Comparison of ENCODE assay signal across 12 mouse cellular contexts in the genomic region with DNA sequence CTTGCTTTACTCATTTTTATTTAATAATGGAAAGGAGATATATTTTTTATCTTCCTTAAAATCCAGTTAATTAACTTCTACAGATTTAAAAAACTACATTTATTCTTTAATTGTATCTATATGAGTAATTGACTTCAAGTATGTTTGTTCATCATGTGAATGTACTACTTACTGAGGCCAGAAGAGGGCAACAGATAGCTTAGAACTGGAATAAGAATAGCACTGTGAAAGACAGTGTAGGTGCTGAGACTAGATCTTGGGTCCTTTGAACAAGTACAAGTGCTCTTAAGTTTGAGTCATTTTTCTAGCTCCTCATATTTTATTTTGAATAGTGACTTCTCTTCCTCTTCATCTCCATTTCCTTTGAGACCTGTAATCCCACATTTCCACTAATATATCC.
"Had no signal": no experiment of that assay in that cellular context is flagged by ENCODE, and none has a peak within 500 bp of the region (broad histone marks: within the 10 kb centered on the region; RNA-seq: fewer than 3 reads in every experiment).

No protein-coding gene starts in this region.

- H3K9me3 ChIP-seq: limb, embryonic 10.5 days; liver, embryonic 12.5 days; midbrain, embryonic 15.5 days; neural tube, embryonic 12.5 days had no signal

- H3K4me3 ChIP-seq: left cerebral cortex, adult 2 months; limb, embryonic 10.5 days; liver, embryonic 12.5 days; megakaryocyte, embryonic 14.5 days; midbrain, embryonic 15.5 days; neural tube, embryonic 12.5 days had no signal

- H3K27ac ChIP-seq: left cerebral cortex, adult 2 months; limb, embryonic 10.5 days; liver, embryonic 12.5 days; macrophage; midbrain, embryonic 15.5 days; neural tube, embryonic 12.5 days had no signal

- DNase-seq: kidney, postnatal 10 days; kidney, postnatal 4 days; lung, embryonic 14.5 days; lung, postnatal 14 days; thymus, postnatal 4 days had no signal

- H3K36me3 ChIP-seq: limb, embryonic 10.5 days; liver, embryonic 12.5 days; midbrain, embryonic 15.5 days; neural tube, embryonic 12.5 days had no signal

- H3K9ac ChIP-seq: liver, embryonic 12.5 days; lung, embryonic 14.5 days; midbrain, embryonic 15.5 days; neural tube, embryonic 12.5 days had no signal

- H3K4me1 ChIP-seq: limb, embryonic 10.5 days; liver, embryonic 12.5 days; megakaryocyte, embryonic 14.5 days; midbrain, embryonic 15.5 days; neural tube, embryonic 12.5 days had no signal
